Mouse (Mus musculus): ENCODE measurements around the gene Hoxd10.

DNA sequence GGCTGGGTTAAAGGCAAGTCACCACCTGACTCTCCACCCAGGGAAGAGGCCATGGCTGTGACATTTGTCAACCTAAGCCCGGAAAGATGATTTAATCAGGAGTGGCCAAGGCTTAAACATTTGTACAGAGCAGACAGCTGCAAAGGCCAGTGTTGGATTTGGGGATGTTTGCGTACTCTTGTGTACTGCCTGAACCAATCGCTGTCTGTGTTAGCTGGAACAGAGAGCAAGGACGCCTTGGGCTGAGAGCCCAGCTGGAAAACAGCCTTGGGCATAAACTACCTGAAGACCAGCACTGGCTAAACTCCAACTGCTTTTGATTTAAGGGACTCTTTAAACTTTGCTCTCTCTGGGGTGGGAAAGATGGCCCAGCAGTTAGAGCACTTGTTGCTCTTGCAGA is 17.0 kb downstream of the Hoxd10 start:
- TF ChIP-seq EP300 (optimal IDR thresholded peaks at IDR 0.05), result no peak
- TF ChIP-seq CTCF (IDR thresholded peaks at IDR 0.05; ENCODE audit: low read depth), result no peak
